Mouse (Mus musculus) kidney, adult 8-10 months (tissue): ENCODE results near the gene Tnc.
A peak's percentile ranks its signal among the peaks of the same experiment; 100 is the strongest.

Source experiments
- DNase-seq, 2 experiments: peaks; one replicate each; pipeline ENCODE4 v3.0.0; 2022

The Tnc gene

DNA sequence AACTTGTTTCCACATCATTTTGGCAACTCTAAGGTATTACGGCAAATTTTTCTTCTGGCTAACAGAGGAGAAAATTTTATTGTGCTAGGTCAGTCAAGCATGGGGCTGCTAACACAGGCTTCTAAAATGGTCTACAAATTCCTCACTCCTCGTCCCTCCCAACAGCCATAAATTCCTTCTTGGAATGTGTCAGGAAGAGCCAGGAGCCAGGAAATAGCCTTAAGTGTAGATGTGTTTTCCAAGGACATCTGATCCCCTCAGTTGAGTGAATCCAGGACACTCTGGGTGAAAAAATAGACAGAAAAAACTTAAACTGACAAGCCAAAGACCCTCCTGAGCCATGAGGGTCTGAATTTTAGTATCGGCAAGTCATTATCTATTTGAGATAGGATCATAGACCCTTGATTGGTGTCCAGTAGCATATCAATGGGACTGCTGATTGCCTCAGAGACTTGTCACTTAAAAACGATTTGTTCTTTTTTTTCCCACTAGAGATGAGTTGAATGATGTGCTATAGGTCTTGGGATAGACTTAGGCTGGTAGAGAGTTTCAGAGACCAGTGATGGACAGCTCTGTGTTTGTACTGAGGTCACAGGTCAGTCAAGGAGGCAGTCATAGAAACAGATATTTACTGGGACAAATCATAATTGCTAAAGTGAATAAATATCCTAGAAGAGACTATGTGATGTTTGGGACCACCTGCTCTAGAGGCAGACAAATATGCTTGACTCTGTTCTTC, 22.6 kb downstream of the Tnc start:
- DNase-seq: no peak

DNA sequence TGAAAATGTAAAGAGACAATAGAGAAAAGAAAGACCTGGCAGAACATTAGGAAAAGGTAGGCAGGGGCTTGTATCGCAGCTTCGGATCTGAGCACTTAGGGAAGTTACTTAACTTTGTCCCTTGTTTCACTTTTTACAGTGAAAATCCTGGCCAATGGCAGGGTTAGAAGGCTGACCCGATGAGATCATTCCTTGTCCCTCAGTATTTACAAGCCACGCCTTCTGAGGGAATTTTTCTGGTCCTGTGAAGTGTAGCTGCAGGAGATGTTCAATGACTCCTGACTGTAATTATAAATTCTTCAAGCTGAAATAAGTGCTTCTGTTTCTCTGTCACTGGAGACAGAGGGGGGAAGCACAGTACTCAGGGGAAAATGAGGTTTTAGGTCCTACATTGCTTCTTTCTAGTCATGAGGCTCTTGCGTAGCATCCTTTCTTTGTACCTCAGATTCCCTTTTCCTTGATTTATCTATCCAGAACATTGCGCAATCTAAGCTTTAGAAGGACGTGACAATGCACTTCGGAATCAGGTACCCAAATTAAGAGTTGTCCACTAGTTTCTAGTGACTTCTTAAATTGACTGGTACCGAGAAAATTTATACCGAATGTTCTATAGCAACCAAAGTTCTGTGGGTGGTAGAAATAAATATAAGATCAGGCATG, 25.8 kb downstream of the Tnc start:
- no peak for DNase-seq

GRCm38 (mm10) chr4:64020151-64020550, 26.7 kb downstream of the Tnc start:
- DNase-seq: no peak

- DNase-seq: no peak
Observed at GRCm38 (mm10) chr4:64011308-64011707, 35.5 kb downstream of the Tnc start.

DNA sequence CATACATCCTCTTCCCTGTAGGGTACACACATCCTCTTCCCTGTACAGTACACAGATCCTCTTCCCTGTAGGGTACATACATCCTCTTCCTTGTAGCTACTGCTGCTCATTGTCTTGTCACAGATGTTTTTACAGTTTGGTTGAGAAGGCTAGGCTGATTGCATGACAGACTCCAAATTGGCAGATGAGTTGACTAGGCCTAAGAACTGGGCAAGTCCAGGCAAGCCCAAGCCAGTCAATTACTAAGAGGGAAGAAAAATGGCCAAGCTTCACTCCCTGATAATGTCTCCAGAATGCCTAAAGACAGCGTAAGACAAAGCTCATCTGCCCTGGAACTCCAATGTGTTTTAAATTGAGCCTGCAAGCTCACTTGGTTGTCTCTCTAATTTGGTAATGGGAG, 36.9 kb downstream of the Tnc start:
- no peak for DNase-seq

DNA sequence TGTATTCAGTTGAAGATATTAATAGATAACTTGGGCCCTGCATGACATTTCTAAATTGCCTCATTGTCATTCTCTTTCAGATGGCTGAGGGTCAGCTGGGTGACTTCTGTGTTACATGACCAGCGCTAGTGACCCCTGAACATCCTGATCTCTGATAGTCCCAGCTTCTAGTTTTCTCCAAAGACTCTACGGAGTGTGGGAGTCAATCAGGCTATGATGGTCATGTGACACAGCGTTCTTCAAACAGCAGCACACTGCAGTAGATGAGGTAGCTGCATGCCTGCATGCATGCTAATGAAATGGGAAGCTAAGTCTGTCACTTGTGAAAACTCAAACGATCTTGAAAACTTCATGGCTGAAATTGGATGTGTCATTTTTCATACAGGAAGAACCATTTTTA, 41.6 kb downstream of the Tnc start:
- no peak for DNase-seq

GRCm38 (mm10) chr4:64003677-64004076, 43.1 kb downstream of the Tnc start:
- no peak for DNase-seq

DNA sequence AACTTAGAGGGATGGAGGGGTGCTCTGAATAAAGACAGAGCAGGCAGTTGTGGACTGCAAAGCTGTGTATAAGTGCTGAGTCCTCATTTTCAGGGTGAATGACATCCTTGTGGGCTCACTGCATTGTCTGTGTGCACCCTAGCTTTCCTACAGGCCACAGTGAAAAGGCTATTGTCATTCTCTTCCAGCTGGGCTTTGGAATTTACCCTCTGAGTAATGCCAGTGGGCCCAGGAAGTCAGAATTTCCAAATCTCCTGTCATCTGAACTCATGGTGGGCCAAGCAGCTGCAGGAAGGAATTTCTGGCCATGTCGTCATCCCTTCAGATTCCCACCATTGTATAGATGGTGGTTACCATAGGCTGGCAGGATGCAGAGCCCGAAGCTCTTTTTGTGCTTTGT, 44.6 kb downstream of the Tnc start:
- no peak for DNase-seq

DNA sequence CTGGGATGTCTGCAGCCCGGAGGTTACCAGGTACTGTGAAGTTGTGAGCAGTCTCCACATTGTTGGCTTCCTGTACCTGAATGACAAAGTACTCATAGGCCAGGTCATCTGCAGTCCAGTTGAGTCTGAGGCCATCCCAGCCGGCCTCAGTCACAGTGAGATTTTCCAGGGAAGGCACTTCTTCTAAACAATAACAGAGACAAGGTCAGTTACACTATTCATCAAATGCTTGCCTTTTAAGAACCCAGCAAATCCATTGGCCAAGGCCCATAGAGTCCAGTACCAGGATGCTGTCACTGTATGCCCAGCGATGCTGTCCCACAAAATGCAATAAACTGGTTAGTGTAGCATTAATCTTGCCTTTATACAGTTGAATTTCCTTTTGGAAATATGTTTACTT, 46.0 kb downstream of the Tnc start:
- DNase-seq: no peak

- no peak for DNase-seq
Observed at GRCm38 (mm10) chr4:64000293-64000692, 46.5 kb downstream of the Tnc start.

DNA sequence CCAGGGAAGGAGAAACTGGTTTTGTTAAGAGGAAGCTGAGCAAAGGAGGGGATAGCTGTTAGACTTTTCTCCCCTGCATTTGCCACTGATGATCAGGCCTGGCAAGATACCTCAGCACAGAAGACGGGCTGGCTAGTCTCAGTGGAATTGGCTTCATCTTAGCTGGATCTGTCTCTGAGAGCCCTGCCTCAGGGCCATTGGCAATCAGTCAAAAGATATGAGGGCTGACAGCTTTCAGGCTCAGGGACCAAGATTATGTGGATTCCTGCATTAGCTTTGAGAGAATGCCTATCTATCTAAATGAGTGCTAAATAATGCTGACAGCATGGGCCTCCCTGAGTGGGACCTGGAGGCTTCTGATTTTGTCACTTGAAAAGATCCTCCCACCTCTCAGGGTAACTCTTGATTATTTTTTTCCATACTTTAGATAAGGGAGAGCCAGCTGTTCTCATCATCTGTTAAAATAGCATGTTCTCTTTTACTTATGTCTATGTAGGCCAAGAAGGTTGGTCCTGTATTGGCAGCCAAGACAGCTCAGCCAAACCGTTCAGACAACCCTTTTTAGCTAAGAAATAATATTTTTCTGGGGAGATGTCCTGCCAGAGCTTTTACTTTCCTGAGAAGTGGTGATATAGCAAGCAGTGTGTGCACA, 53.2 kb downstream of the Tnc start:
- DNase-seq: no peak

DNA sequence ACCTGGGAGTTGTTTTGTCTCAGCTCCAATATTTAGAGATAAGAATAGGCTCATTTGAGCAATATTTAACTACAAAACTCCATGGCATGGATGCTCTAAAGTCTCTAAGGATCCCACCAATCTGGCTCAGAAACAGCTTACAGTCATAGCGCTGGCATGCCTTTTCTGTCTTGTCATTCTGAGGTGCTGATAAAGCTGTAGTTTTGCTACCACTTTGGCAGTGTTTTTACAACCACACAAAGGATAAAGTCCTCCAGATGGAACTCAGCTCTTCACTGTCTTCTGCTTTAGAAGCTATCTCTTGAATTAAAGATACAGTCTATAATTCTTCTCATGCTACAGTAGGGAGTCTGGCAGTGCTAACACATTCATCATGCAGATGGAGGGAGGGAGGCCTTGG, 56.6 kb downstream of the Tnc start:
- DNase-seq: no peak

GRCm38 (mm10) chr4:63988090-63988489, 58.7 kb downstream of the Tnc start:
- DNase-seq: peak in 1 of 2 experiments; percentile 7

DNA sequence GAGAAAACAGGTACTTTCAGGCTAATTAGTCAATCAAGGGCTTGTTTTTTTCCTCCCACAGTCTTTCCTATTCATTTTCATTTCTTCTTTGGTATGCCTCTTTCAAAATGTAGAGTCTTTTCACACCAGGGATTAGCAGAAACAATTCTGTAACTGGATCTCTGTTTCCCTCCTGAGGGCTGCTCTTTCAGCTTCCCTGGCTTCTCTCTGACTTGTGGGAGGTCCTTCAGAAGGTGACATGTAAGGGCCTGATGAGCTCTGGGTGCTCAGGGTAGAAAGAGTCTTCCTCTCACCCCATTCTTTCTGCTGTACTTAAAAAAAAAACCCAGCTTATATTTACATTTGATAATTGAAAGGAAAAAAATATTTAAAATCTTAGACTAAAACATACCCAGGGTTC, 60.2 kb downstream of the Tnc start:
- no peak for DNase-seq

DNA sequence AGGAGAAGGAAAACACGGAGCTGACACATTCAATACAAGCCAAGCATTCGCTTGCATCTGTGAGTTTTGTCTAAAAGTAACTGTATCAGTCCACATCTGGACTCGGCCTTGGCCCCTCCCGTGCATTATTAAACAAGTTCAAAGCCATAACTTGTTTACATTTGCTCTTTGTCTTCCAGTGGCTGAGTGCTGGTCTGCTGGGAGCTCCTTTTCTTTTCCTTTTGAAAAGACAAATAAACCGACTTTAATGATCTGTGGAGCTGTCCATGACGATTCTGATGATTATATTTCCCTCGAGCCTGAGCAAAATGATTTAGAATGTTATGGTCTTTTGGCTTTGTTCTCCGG, 63.7 kb downstream of the Tnc start:
- no peak for DNase-seq

DNA sequence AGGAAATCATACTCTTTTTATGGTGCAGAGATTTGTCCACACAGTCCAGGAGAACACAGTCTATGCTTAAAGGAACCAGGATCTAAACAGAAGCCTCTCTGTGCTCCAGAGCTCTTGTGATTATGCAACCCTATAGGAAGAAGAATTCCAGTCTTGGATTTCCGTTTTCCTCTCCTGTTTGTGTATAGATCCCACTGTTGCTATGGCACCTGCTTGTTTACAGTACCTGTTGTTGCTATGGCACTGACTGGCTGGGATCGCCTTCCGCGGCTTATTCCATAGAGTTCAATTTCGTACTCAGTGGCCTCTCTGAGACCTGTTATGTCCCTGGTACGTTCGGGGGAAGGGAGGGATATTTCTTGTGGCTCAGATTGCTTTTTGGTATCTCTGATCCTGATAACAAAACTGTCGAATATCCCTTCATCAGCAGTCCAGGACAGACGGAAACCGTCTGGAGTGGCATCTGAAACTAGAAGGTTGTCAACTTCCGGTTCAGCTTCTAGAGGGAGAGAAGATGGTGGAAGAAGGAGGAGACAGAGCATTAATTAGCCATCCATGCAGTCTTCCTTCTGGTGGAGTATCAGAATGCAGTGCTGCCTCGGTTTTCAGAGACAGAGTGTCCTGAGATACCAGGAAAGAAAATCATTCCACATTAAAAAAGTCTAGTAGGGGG, 64.3 kb downstream of the Tnc start:
- peak in 1 of 2 experiments; percentile 4 for DNase-seq

DNA sequence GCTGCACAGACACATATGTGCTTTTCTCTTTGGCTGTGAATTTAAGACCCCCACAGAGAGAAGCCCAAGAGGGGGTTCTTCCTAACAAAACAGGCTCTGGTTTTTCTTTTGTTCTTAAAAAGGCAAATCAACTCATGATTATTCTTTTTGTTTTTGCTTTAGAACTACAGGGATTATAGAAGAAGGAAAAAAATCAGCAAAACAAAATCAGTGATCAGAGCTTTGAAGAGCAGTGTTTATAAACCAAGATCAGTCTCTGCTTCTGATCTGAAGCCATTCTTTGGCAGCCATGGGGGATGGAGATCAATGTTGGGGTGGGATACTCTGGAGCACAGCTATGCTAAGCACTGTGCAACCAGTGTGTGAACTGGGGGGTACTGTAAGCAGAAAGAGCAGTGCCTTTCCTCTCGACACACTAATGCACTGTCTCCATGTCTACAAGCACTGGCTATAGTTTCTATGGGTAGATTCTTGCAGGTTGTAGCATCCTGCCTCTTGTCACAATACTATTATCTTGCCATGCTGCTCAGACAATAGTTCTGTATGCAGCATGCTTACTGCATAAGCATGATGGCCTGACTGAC, 66.5 kb downstream of the Tnc start:
- DNase-seq: no peak

DNA sequence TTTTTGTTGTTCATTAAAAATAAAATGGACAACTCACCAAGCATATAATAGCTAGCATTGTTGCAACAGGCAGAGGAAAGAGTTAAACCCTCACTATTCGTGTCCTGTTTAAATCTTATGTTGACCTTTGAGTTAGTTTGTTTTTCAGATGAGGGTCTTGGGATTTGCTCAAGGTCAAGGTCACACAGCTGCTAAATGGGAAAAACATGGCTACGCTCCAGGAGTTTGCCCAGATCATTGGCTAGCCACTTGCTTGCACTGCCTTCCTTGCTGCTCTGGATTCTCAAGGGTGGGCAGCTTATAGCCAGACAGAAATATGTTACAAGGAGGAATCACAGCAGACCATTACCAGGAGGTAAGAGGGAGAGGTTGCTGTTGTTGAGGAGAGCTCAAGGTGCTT, 67.2 kb downstream of the Tnc start:
- DNase-seq: no peak

GRCm38 (mm10) chr4:63972536-63972935, 74.3 kb downstream of the Tnc start:
- no peak for DNase-seq

GRCm38 (mm10) chr4:63971762-63972161, 75.1 kb downstream of the Tnc start:
- no peak for DNase-seq

GRCm38 (mm10) chr4:63970925-63971324, 75.9 kb downstream of the Tnc start:
- DNase-seq: no peak

- no peak for DNase-seq
Observed at GRCm38 (mm10) chr4:63969891-63970290, 76.9 kb downstream of the Tnc start.

DNA sequence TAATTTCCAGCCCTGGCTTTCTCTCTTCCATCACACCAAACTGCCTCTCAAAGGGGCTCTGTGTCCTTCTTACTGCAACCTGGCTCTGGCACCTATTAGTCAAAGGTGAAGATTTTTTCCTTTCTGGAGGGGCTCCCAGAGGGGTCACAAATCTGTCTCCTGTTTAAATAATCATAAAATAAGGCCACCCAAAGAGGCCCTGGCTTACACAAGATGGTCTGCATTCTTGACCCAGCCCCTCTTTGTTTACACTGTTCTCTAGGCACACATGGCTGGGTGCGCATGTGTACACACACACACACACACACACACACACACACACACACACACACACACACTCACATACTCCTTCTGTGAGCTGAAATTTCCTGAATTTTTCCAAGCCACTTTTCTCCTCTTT, 83.4 kb downstream of the Tnc start:
- no peak for DNase-seq
